Mouse (Mus musculus) megakaryocyte progenitor cell, adult 5-6 weeks (primary cell): Measurements from ENCODE around the gene Trim25. TPM values are rescaled to one million over a fixed set of nuclear protein-coding genes. Genes with fewer than 3 reads are reported as not detected.

Experiments used
- ATAC-seq: replicated peaks from 2 replicates; pipeline ENCODE4 v1.8.0; 2016; ENCODE audit warnings: mild to moderate bottlenecking, moderate TSS enrichment, inconsistent platforms; ENCODE audit not compliant: poor library complexity
- total RNA-seq, 2 experiments: library from RNA; stranded (forward) in 1 of 2; stranded (reverse) in 1 of 2; fragments of 157-497, 149-512 nt in 1 of 2; fragments of 200-1000 nt in 1 of 2; gene quantifications; 2 replicates each; pipeline versions ENCODE4 v1.2.3 to v1.2.4; 2015 to 2017

Gene Trim25
- total RNA-seq (2015) (22.8 and 28.2 TPM in 2 replicates), total RNA-seq (2017) (16.7 and 21.2 TPM in 2 replicates)

DNA sequence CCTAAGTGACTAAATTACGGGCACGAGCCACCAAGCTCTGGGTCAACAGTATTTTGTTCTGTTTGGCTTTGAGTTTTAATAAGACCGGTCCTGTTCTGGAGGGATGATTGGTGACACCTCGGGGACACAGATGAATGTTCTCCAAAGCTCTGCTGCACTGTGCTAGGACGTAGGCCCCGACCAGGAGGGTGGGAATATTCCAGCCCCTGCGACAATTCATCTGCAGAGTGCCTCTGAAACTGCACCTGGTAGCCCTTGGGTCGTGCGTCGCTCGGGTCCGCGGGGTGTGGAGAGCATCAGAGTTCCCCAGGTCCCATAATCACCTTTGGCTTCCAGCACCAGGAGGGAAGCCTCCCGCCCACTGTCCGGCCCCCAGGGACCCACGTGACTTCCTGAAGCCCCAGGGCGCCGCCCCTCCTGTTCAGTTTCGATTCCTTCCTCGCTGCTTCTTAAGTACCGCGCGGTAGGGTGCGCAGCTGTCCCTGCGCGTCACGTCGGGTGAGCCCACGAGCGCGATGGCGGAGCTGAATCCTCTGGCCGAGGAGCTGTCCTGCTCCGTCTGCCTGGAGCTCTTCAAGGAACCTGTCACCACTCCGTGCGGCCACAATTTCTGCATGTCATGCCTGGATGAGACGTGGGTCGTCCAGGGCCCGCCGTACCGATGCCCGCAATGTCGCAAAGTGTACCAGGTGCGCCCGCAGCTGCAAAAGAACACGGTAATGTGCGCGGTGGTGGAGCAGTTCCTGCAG, at the start of gene Trim25:
Trim25 (plus strand) TSS at position 403 of the 749 bp plus-strand sequence.
- peak; percentile 85 for ATAC-seq

DNA sequence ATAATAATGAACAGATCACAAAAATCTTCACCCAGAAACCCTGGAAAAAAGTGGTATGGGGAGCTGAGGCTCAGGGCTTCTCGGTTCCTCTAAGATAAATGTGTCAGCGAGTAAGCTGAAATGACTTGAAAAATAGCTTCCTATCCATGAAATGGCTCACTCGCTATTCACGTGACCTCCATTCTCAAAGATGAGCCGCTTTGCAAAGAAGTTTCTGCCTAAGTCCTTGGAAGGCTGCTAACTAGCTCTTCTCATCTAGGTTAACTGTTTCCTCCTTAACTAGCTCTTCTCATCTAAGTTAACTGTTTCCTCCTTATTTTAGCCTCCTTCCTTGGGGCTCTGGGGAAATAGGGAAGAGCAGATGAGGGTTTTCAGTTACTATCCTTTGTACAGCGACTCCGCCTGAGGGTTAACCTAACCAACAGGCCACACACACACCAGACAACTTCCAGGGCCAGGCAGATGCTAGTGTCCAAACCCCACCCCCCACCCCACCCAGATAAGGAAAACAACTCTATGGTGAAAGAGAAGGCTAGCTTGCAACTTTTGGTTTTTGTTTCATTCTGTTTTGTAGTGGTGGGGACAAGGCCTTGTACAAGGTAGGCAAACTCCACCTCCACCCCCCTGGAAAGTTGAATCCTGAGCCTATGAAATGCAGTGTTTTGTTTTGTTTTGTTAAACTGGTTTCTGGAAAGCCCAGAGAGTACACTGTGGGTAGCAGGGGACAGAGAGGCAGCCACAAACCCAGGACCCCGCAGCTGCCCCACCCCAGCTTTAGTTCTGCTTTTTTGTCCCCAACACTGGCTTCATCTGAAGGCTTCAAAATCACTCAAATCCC, 49.2 kb upstream of the Trim25 start:
- ATAC-seq, result peak; percentile 47

DNA sequence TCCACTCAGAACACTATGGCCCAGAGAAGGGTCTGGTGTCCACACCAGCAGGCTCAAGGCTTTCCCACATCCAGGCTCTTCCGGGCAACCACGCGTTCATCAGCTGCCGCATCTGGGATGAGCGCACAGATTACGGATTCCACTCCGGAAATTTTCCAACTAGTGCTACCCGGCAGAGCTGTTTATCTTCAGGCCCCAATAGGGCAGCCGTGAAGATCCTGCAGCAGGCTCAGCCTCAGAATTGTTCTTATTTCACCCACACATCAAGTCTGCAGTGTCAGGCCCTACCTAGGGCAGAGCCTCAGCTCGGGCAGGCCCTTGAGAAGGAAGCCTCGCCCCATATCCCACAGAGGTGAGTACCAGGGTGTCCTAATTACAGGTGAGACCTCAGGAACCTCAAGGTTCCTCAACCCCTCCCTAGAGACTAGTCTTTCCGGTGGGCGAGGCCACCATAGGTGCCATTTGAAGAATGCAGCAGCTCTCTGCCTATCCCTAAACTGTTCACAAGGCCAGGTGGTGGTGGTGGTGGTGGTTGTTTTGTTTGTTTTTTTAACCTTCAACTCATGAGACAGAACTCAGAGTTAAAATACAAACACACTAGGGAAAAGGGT, 48.4 kb upstream of the Trim25 start:
- no peak for ATAC-seq

DNA sequence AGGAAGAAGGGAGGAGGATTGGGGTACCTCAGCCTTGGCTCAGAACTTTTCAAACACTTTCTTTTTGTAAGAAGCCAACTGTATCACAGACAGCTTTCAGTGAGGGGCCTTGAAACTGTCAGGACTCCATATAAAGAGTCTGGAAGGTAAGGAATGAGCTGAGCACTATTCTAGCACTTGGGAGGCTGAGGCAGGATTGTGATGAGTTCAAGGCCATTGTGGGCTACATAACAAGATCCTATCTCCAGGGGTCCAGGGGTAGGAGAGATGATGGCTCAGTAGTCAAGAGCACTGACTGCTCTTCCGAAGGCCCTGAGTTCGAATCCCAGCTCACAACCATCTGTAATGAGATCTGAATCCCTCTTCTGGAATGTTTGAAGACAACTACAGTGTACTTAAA, 47.6 kb upstream of the Trim25 start:
- ATAC-seq, result no peak

DNA sequence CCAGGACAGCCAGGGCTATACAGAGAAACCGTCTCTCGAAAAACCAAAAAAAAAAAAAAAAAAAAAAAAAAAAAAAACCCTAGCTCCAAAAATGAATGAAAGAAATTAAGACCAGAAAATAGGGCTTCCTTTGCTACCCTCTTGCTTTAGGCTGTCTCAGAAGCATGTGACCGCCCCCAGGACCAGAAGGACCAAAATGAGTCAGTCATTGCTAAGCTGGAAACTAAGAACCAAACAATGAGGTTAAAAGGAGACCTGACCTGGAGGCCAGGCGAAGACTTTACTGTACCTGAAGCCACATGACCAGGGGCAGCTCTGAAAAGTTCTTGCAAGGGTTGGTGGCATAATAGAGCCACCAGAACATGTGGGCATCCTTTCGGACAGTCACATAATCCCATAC, 47.1 kb upstream of the Trim25 start:
- ATAC-seq, result no peak

DNA sequence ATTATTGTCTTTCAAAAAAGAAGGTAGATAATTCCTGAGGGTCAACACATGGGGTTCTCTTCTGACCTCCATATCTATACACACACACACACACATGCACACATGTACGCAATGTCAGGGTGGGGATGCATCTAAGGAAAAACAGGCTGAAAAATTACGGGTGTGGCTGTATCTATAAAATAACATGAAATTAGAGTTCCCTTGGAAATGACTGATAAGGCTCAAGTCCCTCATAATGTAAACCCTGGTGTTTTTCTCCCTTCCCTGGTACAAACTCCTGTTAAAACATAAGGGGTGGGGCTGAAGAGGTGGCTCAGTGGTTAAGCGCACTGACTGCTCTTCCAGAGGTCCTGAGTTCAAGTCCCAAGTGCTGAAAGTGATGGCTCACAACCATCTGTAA, 45.6 kb upstream of the Trim25 start:
- ATAC-seq, result peak; percentile 18; the same call in 1 of the 2 replicates

DNA sequence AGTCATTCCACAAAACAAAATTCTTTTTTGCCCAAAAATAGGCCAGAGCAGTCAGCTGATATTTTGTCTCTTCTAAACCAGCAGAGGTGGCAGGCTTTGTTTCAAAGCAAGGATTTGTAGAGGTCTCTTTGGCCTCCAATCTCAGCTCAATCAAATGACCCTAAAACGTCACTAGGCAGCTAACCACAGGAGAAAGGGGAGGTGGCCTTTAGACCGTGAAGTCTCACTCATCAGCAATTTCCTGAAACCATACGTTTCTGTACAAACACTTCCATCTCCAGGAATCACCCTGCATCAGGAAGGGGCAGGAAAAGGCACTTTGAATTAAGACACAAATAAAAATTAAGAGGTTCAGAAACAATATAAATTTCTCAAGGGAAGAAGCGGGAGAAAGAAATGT, 44.4 kb upstream of the Trim25 start:
- peak; percentile 44 for ATAC-seq

DNA sequence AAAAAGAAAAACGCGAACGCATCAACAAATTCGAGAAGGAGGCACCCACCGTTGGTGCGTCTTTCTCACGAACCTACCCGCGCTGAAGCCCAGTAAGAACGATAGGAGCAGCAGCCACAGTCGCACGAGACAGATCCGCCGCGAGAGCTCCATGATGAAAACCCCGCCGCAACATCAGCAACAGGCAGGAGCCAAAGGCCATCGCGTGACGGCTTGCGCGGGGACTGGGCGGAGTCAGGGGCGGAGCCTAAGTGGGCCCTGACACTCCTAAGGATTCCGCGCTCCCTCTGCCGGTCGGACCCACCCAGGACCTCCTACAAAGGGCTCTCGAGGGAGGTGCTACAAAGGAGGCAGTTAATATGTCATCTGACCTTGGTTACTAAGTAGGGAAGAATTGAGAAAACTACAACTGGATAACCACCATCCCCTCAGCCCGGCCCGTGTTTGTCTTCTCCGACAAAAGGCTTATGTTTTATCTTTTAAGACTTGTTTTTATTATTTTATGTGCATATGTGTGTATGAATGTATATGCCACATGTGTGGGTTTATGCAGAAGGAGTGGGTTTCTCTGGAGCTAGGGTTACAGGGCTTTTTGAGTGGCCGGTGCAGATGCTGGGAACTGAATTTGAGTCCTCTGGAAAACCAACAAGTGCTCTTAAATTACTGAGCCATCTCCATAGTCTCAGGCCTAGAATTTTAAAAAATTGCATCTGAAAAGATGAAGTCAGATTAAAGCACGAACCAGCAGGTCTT, 43.8 kb upstream of the Trim25 start, which contains the start of gene Scpep1:
Scpep1 (minus strand) TSS at position 249 of the 753 bp plus-strand sequence.
- ATAC-seq, result peak; percentile 99

DNA sequence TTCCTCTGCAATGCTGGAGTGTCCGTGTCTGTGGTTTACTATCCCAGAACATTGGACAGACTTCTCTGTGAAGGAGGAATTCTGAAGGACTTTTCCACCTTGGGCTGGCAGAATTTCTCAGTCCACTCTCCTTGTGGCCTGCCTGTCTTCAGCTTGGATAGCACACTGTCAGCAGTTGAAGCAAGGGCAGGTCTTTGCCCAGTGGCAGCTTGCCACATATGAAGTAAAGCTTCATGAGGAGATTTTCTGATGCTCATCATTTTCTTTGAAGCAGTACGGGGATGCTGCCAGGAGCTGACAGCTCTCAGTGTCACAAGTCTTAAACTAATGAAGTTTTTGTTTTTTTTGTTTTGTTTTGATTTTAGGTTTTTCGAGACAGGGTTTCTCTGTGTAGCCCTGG, 40.3 kb upstream of the Trim25 start:
- no peak for ATAC-seq

DNA sequence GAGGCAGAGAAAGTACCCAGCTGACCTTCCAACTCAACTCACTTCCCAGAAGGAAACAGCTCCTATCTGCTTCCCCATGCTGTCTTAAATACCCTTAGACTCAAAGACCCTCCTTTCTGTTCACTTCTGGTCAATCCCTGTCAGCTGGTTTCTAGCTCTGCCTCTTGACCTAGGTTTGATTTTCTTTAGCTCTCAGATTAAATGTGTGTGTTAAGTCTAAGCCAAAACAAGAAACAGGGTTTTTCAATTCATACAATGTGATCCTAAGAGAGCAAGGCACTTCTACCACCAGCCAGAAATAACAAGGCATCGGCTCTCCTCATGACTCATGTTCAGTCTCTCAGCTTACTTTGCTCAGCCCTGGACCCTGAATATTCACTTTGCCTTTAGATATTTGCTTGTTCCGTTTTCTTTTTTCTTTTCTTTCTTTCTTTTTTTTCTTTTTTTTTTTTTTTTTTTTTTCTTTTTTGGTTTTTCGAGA, 32.3 kb upstream of the Trim25 start, which contains the start of gene Elobl:
Elobl (minus strand) TSS at position 51 of the 481 bp plus-strand sequence.
- ATAC-seq, result no peak

DNA sequence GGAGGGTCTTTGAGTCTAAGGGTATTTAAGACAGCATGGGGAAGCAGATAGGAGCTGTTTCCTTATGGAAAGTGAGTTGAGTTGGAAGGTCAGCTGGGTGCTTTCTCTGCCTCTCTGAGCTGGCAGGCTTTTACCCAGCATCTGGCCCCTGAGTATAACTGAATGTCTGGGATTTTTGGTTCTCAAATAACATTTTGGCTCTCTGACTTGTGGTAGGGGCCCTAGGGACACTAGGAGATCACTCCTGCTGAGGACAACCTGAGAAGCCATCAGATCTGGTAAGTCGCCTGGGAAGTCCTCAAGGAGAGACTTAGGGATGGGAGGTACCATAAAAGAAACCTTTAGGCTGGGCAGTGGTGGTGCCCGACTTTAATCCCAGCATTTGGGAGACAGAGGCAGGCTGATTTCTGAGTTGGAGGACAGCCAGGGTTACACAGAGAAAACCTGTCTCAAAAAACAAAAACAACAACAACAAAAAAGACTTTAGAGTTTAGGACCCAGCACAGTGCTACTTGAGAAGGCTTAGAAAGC, 28.9 kb upstream of the Trim25 start, which contains the start of gene Coil:
Coil (plus strand) TSS at position 51 of the 531 bp plus-strand sequence.
- ATAC-seq, result no peak

DNA sequence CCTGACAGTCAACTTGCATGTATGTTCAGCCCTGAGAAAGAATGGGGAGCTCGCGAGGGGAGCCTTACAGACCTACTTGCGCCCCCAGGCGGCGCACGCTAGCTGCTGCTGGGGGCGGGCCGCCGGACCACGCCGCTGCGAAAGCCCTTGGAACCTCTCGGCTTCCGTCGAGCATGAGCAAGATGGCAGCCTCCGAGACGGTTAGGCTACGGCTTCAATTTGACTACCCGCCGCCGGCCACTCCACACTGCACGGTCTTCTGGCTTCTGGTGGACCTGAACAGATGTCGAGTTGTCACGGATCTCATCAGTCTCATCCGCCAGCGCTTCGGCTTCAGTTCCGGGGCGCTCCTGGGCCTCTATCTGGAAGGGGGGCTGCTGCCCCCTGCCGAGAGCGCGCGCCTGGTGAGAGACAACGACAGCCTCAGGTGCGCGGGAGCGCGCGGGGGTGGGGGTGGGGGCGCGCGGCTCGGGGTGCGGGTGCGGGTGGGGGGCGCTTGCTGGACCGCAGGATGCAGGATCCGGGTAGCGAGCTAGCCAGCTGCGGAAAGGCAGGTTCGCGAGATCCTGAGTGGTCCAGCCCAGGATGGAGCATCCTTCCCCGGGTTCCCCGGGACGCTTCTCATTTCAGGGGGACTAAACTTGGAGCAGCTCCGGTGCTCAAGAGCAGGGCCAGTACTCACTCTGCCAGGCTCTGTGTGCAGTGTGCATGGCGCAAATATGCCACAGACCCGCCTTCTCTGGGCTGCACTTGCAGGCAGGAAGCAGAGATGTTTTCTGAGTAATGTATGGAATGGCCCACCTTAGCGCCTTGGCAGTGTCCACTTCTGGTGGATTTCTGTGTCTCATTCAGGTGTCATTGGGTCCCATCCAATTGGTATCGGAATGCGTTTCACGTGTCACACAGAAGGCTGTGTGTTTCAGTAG, 25.1 kb upstream of the Trim25 start:
- ATAC-seq, result peak; percentile 98

DNA sequence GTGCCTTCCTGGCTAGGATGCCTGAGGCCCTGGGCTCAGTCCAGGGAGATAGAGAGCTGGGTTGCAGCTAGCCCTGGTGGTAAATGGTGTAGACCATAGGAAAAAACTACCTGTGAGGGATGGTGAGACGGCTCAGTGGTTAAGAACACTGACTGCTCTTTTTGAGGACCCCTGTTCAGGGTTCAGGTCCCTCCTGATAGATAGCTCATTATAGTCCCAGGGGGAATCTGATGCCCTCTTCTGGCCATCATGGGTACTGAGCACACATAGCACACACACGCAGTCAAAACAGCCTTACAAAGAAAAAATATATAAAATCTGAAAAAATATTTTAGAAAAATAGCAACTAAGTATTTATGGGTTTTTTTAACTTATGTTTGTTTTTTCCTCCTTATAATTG, 22.9 kb upstream of the Trim25 start:
- ATAC-seq, result peak; percentile 47

DNA sequence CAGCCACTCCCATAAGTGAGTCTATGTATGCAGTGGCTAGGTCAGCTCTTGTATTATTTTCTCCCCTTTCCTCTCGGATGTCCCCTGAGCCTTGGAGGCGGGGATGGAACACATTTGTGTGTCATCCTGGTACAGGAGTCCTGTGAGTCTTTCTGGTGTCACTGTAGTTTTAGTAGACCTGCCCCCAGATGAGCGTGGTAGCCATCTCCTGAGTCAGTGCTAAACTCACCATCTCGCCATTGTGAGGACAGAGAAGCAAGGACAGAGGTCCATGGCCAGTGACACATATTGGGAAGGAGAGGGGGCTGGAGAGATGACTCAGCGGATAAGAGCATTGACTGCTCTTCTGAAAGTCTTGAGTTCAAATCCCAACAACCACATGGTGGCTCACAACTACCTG, 22.0 kb upstream of the Trim25 start:
- ATAC-seq, result no peak

DNA sequence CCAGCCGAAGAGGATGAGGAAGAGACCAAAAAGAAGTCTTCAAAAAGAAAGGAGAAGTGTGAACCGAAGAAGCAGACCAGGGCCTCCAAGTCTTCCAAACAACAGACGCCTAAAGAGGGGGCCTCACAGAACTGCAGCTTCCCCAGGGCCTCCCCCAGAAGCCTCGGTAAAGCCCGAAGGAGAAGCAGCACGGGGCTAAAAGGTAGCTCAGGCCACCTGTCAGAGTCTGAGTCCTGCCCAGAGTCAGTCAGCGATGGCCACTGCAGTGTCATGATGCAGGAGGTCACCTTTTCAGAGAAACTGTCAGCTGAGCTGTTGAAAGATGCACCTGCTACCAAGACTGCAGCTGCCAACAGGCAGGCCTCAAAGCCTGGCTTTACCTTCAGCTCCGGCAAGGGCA, 17.8 kb upstream of the Trim25 start:
- ATAC-seq, result no peak

DNA sequence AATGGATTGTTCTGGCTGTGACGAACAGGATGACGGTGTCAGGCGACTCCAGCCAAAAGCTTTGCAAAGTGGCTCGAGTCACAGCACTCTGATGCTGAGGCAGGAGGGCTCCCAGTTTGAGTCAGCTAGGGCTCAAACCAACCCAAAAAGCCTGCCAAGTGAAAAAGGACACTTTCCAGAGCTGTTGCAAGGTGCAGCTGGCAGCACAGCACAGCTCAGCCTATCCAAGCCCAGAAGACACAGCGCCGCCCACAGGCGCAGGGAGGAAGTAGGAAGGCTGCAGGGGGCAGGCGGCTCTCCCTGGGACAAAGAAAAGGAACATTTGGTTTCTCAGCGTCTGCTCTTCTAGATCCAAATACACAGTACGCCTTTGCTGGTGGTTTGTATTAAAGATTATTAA, 12.6 kb upstream of the Trim25 start:
- ATAC-seq, result peak; percentile 40; the same call in 1 of the 2 replicates

DNA sequence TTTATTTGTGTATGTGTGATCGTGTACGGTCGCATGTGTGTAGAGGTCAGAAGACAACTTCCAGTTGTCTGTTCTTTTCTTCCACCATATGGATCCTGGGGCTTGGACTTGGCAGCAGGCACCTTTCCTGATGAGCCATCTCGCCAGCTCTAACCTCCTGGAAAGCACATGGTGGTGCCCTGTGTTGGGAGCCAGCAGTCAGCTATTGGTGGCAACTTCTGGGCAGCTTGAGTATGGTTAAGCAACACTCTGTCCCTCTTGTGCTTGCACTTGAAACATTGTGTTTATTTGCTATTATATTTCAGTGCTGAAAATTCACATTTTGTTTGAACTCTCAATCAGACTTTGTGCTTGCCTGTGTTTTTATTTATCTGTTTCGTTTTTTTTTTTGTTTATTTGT, 10.2 kb upstream of the Trim25 start:
- ATAC-seq, result no peak

DNA sequence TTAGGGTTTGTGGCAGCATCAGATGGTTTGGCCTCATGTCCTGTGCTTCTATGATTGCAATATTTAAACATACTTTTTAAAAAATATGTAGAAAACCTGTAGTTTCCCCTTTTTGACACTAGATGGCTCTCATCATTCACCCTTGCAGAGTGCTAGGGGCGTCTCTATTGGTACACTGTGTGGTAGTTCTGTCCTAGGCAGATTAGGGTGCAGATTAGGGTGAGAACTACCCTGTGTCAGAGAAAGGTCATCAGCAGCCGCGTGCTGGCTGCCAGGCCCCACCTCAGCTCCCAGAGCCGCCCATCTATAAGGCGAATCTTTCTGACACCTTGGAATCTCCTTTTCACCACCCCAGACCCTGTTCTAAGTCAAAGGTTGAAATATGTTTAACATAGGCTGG, 9.6 kb upstream of the Trim25 start:
- peak; percentile 93 for ATAC-seq

DNA sequence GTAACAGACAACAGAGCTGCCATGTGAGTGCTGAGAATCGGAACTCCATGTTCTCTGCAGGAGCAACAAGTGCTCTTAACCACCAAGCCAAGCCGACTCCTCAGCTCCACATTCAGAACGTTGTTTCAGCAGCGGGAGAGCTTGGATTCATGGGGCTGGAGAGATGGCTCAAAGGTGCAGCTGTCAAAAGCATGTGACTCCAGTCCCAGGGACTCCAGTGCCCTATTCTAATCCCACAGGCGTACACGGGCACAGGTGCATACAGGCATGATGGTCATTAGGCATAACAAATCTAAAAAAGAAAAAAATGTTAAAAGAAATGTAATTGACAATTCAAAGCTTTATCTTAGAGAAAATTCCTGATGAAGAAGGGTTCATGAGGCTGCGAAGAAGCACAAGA, 6.0 kb upstream of the Trim25 start:
- ATAC-seq, result no peak
